Mouse (Mus musculus) adrenal gland, postnatal 10 days (tissue): ENCODE results near the gene Brinp2. TPM values are rescaled to one million over a fixed set of nuclear protein-coding genes. Genes with fewer than 3 reads are reported as not detected.

Experiments
- DNase-seq: peaks from one replicate; pipeline ENCODE4 v3.0.0; 2021; ENCODE audit warnings: mixed read lengths
- total RNA-seq, 2 experiments: library from RNA; stranded (reverse); gene quantifications; 2 replicates each; pipeline ENCODE4 v1.2.3; 2021

Gene Brinp2
- total RNA-seq, 2 experiments from 2014 or later, result 1.8 to 4.1 TPM

GRCm38 (mm10) chr1:158221048-158221447 lies 135.1 kb downstream of the Brinp2 start:
- DNase-seq, result no peak

- no peak for DNase-seq
Measured at GRCm38 (mm10) chr1:158220148-158220547, 136.0 kb downstream of the Brinp2 start.

GRCm38 (mm10) chr1:158218750-158219149 lies 137.4 kb downstream of the Brinp2 start:
- DNase-seq, result no peak

GRCm38 (mm10) chr1:158218294-158218693 lies 137.8 kb downstream of the Brinp2 start:
- no peak for DNase-seq

- no peak for DNase-seq
Measured at GRCm38 (mm10) chr1:158215581-158215980, 140.5 kb downstream of the Brinp2 start.

- DNase-seq, result peak; percentile 63
Measured at GRCm38 (mm10) chr1:158214743-158215142, 141.4 kb downstream of the Brinp2 start.

- no peak for DNase-seq
Measured at GRCm38 (mm10) chr1:158213736-158214135, 142.4 kb downstream of the Brinp2 start.

GRCm38 (mm10) chr1:158207620-158208019 lies 148.5 kb downstream of the Brinp2 start:
- no peak for DNase-seq

GRCm38 (mm10) chr1:158202932-158203331 lies 153.2 kb downstream of the Brinp2 start:
- no peak for DNase-seq

Other genes starting within 250 kb of the Brinp2 start
- 1 to 10 TPM; 5.4 to 8.3 TPM for gene Astn1, start 5.9 kb upstream of the Brinp2 start, total RNA-seq